Mouse (Mus musculus) embryo, embryonic 11 days (tissue): Measurements from ENCODE around the gene Fbxl4.

ENCODE experiments used
- DNase-seq: peaks from one replicate; pipeline ENCODE4 v3.0.0-alpha.2; 2015

Fbxl4 gene

DNA sequence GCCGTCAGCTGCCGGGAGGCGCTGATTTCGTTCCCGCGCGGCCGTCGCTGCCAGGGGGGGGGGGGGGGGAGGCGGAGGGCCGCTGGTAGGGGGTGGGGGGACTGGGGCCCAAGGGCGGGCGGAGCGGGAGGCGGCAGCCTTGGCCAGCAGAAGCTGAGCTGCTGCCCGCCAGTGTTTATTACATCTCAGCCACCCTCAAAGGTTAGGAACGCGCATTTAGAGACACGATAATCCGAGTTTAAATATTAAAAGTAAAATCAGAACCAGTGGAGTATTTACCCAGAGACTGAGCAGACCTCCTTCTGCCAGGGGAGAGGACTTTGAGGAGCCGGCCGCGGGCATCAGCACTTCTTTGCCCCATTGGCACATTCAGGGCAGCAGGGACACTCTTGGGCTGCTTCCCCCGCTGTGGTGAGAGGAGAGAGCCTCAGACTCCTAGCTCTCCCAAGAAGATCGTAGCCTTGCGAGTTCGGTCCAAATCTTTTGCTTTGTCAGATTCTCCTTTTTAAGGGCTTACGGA is 120.4 kb downstream of the Fbxl4 start:
- peak; percentile 49 for DNase-seq

DNA sequence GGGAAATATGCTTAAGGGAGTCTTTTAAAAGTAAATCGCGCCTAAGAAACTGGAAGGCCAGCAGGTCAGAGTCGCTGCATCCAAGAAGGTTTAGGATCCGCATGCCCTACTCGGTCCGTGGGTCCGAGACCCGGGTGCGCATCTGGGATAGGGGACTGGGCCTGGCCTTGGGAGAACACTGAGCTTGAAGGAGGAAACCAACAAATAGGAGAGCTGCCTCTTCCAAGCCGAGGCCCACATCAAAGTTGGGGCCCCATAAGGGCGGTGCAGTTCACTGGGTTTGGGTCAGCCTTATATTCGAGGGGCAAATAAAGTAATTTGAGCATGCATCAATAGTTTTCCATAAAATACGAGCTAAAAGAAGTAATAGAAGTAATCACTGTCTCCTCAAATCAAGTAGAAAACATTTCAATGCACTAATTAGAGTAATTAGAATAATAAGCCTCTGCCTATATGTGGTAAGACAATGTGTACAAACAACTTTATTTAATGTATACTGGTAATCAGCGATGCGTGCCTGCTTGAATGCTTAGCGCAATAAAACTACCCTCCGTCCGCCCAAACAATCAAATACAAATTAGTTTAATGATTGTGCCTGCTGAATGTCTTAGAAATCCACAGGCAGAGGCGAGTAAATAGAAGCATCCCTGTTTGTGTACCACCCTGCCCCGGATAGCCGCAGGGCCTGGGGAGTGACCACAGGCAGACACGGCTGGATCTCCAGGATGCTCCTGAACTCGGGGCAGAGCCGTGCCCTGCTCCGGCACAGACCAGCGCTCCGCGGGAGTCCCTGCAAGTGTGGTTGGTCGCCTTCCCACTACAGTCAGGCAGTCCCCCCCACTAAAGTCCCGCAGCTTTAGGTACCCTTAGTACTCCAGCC is 121.4 kb downstream of the Fbxl4 start:
- DNase-seq, result peak; percentile 56

DNA sequence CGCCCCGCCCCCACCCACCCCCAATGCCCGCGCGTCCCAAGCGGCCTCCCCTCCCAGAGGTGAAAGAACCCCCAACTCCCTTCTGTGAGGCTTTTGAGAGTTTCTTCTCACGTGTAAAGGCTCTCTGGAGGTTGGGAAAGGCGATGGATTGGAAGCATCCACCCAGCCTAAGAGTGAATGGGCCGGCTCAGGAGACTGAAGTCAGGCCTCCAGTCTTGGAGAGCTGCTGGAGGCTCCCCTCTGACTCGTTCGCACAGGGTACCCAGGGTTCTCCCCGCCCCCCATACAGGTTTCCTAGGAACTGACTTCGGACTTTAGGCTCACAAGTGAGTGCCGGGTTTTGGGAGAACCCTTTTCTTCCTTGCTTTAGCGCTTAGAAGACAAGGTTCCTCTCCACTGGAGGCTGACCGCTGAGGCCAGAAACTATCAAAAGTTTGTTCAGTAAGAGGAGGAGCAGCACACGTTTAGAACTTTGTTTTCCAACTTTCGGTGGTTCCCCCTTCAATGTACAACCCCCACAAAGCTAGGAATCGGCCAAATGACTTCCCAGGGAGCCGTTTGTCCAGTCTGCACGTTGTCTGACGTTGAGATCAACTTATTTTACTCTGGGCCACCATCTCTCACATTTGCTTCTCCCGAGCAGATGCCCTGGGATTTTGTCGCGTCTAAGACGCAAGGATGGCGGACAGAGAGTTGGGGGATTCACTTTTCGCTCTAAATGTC is 122.2 kb downstream of the Fbxl4 start:
- DNase-seq, result peak; percentile 69

- DNase-seq, result peak; percentile 47
Observed at GRCm38 (mm10) chr4:22480091-22480857, 122.9 kb downstream of the Fbxl4 start.

GRCm38 (mm10) chr4:22480858-22481205 is 123.5 kb downstream of the Fbxl4 start:
- DNase-seq, result peak; percentile 21

DNA sequence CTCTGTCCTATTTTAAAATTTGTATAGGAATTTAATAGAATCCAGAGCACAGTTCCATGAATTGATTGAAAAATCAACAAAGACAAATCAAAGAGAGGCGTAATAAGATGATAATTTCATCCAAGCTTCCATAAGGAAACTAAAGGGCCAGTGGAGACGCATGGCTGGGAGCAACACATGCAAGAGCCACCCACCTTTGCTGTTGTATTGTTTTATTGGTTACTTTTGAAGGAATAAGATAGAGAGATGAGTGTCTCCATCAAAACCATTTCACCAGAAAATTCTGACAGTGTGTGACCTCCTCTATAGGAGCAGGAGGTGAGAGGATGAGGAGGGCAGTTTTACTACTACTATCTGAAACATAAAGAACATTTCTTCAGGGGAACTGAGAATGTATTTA is 124.8 kb downstream of the Fbxl4 start:
- peak; percentile 23 for DNase-seq

DNA sequence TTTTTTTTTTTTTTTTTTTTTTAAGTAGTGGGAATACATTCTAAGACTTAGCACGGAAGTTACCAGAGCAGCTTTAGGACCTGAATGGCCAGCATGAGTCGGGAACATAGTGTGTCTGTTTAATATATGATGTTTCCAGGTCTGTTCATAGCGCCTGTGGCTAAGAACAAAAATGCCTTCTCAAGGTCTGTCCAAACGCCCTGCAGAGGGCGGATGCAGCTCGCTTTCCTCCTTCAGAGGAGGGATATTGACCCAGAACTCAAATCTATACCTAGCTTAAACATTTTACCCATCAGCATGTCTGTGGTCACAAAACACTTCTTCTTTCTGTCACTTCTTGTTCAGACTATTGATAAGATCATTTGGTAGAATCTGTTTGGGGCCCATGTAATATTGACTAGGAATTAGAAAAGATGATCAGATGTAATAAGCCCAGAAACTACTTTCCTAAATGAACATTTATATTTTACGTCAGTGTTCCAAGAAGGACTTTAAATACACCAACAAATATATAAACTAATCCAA is 125.5 kb downstream of the Fbxl4 start:
- DNase-seq, result peak; percentile 79

DNA sequence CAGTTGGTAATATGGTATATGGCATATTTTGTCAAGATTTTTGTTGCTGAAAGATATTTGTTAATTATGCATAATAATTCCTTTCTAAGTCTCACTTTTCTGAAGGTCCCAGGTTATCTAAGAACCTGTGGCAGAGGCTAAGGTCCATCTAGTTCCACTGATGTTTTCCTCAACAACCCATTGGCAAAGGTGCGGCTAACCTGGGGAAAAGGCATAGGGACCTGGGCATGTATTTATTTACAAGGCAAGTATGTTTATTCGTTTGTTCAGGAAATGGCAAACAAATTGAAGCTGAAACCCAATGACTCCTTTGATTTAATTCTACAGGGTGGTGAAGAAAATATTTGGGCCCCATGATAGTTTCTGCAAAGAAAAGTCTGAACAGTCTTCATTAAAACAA is 126.2 kb downstream of the Fbxl4 start:
- no peak for DNase-seq
